Mouse (Mus musculus) E14TG2a.4 (cell line): ENCODE data around the gene Fras1.

Experiments used
- CTCF ChIP-seq: conservative IDR thresholded peaks from 2 replicates; pipeline ENCODE4 v1.5.1; 2014; ENCODE audit warnings: low read length
- NANOG ChIP-seq: IDR thresholded peaks from 2 replicates; pipeline ENCODE4 v1.6.1; 2014; ENCODE audit warnings: borderline replicate concordance, low read length, mixed read lengths
- POU5F1 ChIP-seq: IDR thresholded peaks from 2 replicates; pipeline ENCODE4 v1.6.1; 2014; ENCODE audit warnings: low read length, borderline replicate concordance

DNA sequence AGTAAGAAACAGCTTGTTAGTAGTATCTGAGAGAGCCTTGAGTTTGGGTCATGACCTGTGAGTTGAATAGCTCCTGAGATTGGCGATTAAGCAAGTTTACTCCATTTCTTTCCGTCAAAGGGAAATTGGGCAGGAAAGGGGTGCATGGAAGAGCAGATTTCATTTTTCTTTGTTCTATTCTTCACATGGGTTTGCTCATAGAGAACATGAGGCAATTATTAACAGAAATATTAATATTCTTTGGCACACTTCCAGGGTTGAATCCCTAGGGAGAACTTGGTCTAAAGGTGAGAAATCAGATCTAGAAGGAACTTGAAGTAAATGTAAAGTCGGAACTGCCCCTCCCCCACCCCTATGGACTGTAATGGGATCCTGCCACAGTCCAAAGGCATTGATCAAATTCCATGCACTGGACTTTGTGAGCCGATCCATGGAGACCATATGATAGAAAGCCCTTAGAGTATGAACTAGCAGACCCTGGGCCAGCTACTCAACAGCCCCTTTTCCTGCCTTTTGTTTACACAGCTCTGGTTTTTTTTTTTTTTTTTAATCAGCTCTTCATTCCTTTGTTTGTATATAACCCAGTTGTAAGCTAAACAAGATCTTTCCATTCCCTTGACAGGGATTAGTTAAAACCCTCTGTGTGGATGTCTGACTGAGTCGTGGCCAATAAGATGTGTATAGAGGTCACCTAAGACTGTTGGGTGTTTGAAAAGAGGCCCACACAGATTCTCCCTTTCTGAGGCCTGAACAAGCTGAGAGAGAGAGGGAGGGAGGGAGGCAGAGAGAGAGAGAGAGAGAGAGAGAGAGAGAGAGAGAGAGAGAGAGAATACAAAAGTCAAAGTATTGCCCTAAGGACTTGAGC, 22.3 kb downstream of the Fras1 start:
- TF ChIP-seq CTCF (no peak), NANOG (no peak), POU5F1 (no peak)
